Mouse (Mus musculus) thymus, adult 2 months (tissue): ENCODE measurements around the gene Fam193b. TPM values are rescaled to one million over a fixed set of nuclear protein-coding genes. Genes with fewer than 3 reads are reported as not detected.

Experiments used
- DNase-seq: peaks from one replicate; pipeline ENCODE4 v3.0.0; 2021
- H3K27ac ChIP-seq: fragments of 200-500 bp; 2 replicates; pipeline ENCODE4 v1.5.1; 2012; ENCODE audit warnings: low read length, control low read depth; ENCODE audit not compliant: control insufficient read depth, insufficient read depth
- H3K27me3 ChIP-seq: fragments of 200-500 bp; 2 replicates; pipeline ENCODE4 v1.6.1; 2012; ENCODE audit warnings: mild to moderate bottlenecking, low read length, moderate library complexity, mixed read lengths; ENCODE audit not compliant: control insufficient read depth, insufficient read depth
- H3K36me3 ChIP-seq: fragments of 200-500 bp; 2 replicates; pipeline ENCODE4 v1.6.1; 2012; ENCODE audit warnings: mild to moderate bottlenecking, low read length, moderate library complexity; ENCODE audit not compliant: control insufficient read depth, insufficient read depth
- H3K4me1 ChIP-seq: fragments of 200-500 bp; replicated peaks from 2 replicates; pipeline ENCODE4 v1.6.1; 2012; ENCODE audit warnings: low read length; ENCODE audit not compliant: control insufficient read depth, insufficient read depth
- H3K4me3 ChIP-seq: fragments of 200-500 bp; 2 replicates; pipeline ENCODE4 v1.5.1; 2012; ENCODE audit warnings: mild to moderate bottlenecking, low read length, control low read depth, moderate library complexity; ENCODE audit not compliant: control insufficient read depth, insufficient read depth
- CTCF ChIP-seq: fragments of 200-500 bp; IDR thresholded peaks from 2 replicates; pipeline ENCODE4 v1.5.1; 2012; ENCODE audit warnings: mild to moderate bottlenecking, control low read depth, low read length, moderate library complexity, borderline replicate concordance; ENCODE audit not compliant: control insufficient read depth, poor library complexity, insufficient read depth; ENCODE audit errors: extremely low read depth
- POLR2A ChIP-seq: fragments of 200-500 bp; IDR thresholded peaks from 2 replicates; pipeline ENCODE4 v1.6.1; 2012; ENCODE audit warnings: mild to moderate bottlenecking, low read length, control low read depth, moderate library complexity; ENCODE audit not compliant: control insufficient read depth, poor library complexity, insufficient read depth; ENCODE audit errors: extremely low read depth
- WGBS: fragments of 180-500 bp; shearing (Covaris S2); methylation state at CpG from one replicate; pipeline ENCODE4 v1.1.7; 2018; 5-methylcytosine and 5-hydroxymethylcytosine counted together
- polyA plus RNA-seq: library from polyadenylated mRNA; depleted of rRNA; stranded (reverse); fragments of >200 nt; gene quantifications from 2 replicates; pipeline ENCODE4 v1.2.3, GENCODE M21; 2012; rRNA removed

The Fam193b gene
- polyA plus RNA-seq, 1 experiment: 409 TPM

GRCm38 (mm10) chr13:55500575-55500974, 70.3 kb downstream of the Fam193b start:
- WGBS: 94% methylated on average over 10 of the region's 10 CpGs
- DNase-seq: no peak
- Histone ChIP-seq H3K36me3 (no peaks in the 10 kb centered on the region), H3K4me1 (peaks cover 11% of the 10 kb centered on the region), H3K27me3 (no peaks in the 10 kb centered on the region), H3K27ac (no peak overlapping the region), H3K4me3 (no peak overlapping the region)
- TF ChIP-seq CTCF: no peak
- no peak for TF ChIP-seq POLR2A

GRCm38 (mm10) chr13:55498906-55499305, 72.0 kb downstream of the Fam193b start:
- no peak for DNase-seq
- no peaks in the 10 kb centered on the region for H3K36me3 ChIP-seq
- no peak for TF ChIP-seq CTCF
- no peak for TF ChIP-seq POLR2A
- no peaks in the 10 kb centered on the region for H3K27me3 ChIP-seq
- 90% methylated on average over 11 of the region's 11 CpGs for WGBS
- H3K4me3 ChIP-seq: no peak overlapping the region
- no peak overlapping the region for H3K27ac ChIP-seq
- H3K4me1 ChIP-seq: peaks cover 17% of the 10 kb centered on the region

GRCm38 (mm10) chr13:55496661-55497060, 74.3 kb downstream of the Fam193b start:
- no peak overlapping the region for H3K4me3 ChIP-seq
- H3K27ac ChIP-seq: no peak overlapping the region
- no peaks in the 10 kb centered on the region for H3K36me3 ChIP-seq
- no peak for DNase-seq
- WGBS: 95% methylated on average over 6 of the region's 6 CpGs
- TF ChIP-seq CTCF: no peak
- TF ChIP-seq POLR2A: no peak
- peaks cover 10% of the 10 kb centered on the region; the same call in 1 of the 2 replicates for H3K4me1 ChIP-seq
- no peaks in the 10 kb centered on the region; the same call in 1 of the 2 replicates for H3K27me3 ChIP-seq

- 85% methylated on average over 4 of the region's 4 CpGs for WGBS
- Histone ChIP-seq H3K4me1 (peaks cover 10% of the 10 kb centered on the region; the same call in 1 of the 2 replicates), H3K27me3 (no peaks in the 10 kb centered on the region; the same call in 1 of the 2 replicates), H3K4me3 (no peak overlapping the region), H3K27ac (no peak overlapping the region), H3K36me3 (no peaks in the 10 kb centered on the region)
- DNase-seq: no peak
- TF ChIP-seq CTCF (no peak), POLR2A (no peak)
Measured at GRCm38 (mm10) chr13:55495702-55496101, 75.2 kb downstream of the Fam193b start.

- 26% methylated on average over 18 of the region's 18 CpGs for WGBS
- Histone ChIP-seq H3K36me3 (no peaks in the 10 kb centered on the region), H3K27ac (no peak overlapping the region), H3K27me3 (no peaks in the 10 kb centered on the region; the same call in 1 of the 2 replicates), H3K4me3 (no peak overlapping the region), H3K4me1 (peaks cover 10% of the 10 kb centered on the region; the same call in 1 of the 2 replicates)
- no peak for DNase-seq
- no peak for TF ChIP-seq POLR2A
- TF ChIP-seq CTCF: no peak
Measured at GRCm38 (mm10) chr13:55494883-55495621, 75.9 kb downstream of the Fam193b start.

- no peaks in the 10 kb centered on the region; the same call in 1 of the 2 replicates for H3K27me3 ChIP-seq
- DNase-seq: no peak
- H3K4me1 ChIP-seq: peaks cover 10% of the 10 kb centered on the region; the same call in 1 of the 2 replicates
- WGBS: 55% methylated on average over 2 of the region's 2 CpGs
- TF ChIP-seq CTCF (no peak), POLR2A (no peak)
- H3K27ac ChIP-seq: no peak overlapping the region
- no peaks in the 10 kb centered on the region for H3K36me3 ChIP-seq
- H3K4me3 ChIP-seq: no peak overlapping the region
Measured at GRCm38 (mm10) chr13:55494257-55494656, 76.7 kb downstream of the Fam193b start.

Other genes starting within 250 kb of the Fam193b start
- gene Rab24, start 249.2 kb downstream of the Fam193b start, polyA plus RNA-seq: 112 and 119 TPM in 2 replicates
- gene Mxd3, start 241.3 kb downstream of the Fam193b start, polyA plus RNA-seq: 122 and 153 TPM in 2 replicates
- 134 and 139 TPM in 2 replicates for gene Lman2, start 208.3 kb downstream of the Fam193b start, polyA plus RNA-seq
- gene Rgs14, start 201.4 kb downstream of the Fam193b start, polyA plus RNA-seq: 179 and 220 TPM in 2 replicates
- 0.83 and 6.0 TPM in 2 replicates for gene Slc34a1, start 172.9 kb downstream of the Fam193b start, polyA plus RNA-seq
- gene Pfn3, start 155.9 kb downstream of the Fam193b start, polyA plus RNA-seq: not detected in 2 replicates
- gene F12, start 144.3 kb downstream of the Fam193b start, polyA plus RNA-seq: 0.39 and 1.6 TPM in 2 replicates
- gene Grk6, start 126.0 kb downstream of the Fam193b start, polyA plus RNA-seq: 228 and 238 TPM in 2 replicates
- 33.8 and 52.2 TPM in 2 replicates for gene Prr7, start 106.9 kb downstream of the Fam193b start, polyA plus RNA-seq
- 7.8 and 9.8 TPM in 2 replicates for gene Dbn1, start 83.0 kb downstream of the Fam193b start, polyA plus RNA-seq
- 25.6 and 29.5 TPM in 2 replicates for gene Pdlim7, start 57.4 kb downstream of the Fam193b start, polyA plus RNA-seq
- 18.2 and 21.9 TPM in 2 replicates for gene Dok3, start 41.8 kb downstream of the Fam193b start, polyA plus RNA-seq
- gene Ddx41, start 34.5 kb downstream of the Fam193b start, polyA plus RNA-seq: 97.8 and 100.0 TPM in 2 replicates
- 73.4 and 76.8 TPM in 2 replicates for gene Tmed9, start 2.6 kb upstream of the Fam193b start, polyA plus RNA-seq
- gene B4galt7, start 28.8 kb upstream of the Fam193b start, polyA plus RNA-seq: 45.3 and 47.2 TPM in 2 replicates
- gene Caml, start 51.9 kb upstream of the Fam193b start, polyA plus RNA-seq: 15.7 and 17.8 TPM in 2 replicates
- gene Ddx46, start 63.9 kb upstream of the Fam193b start, polyA plus RNA-seq: 25.3 and 29.5 TPM in 2 replicates
- 61.2 and 62.1 TPM in 2 replicates for gene B230219D22Rik, start 122.0 kb upstream of the Fam193b start, polyA plus RNA-seq
- gene Txndc15, start 143.5 kb upstream of the Fam193b start, polyA plus RNA-seq: 48.9 and 50.8 TPM in 2 replicates
- gene Pcbd2, start 156.2 kb upstream of the Fam193b start, polyA plus RNA-seq: 12.6 and 18.2 TPM in 2 replicates
- not detected in 2 replicates for gene Catsper3, start 213.4 kb upstream of the Fam193b start, polyA plus RNA-seq